Mouse (Mus musculus) ES-Bruce4 (cell line): ENCODE measurements around the gene Scpep1.
"Not testable (repeated sequence)": the region's sequence is repeated elsewhere in the genome, so short reads cannot be mapped to it uniquely, and the experiment has no call there.

Source experiments
- CTCF ChIP-seq: IDR thresholded peaks from one replicate; pipeline ENCODE4 v1.8.1; 2011; ENCODE audit warnings: low read depth, low read length
- EP300 ChIP-seq: IDR thresholded peaks from 2 replicates; pipeline ENCODE4 v1.6.1; 2011; ENCODE audit warnings: low read depth, low read length; ENCODE audit not compliant: insufficient read depth
- POLR2A ChIP-seq: IDR thresholded peaks from one replicate; pipeline ENCODE4 v1.8.1; 2011; ENCODE audit warnings: low read length; ENCODE audit not compliant: insufficient read depth

GRCm38 (mm10) chr11:88894279-88894678 is 61.0 kb downstream of the Scpep1 start:
- TF ChIP-seq POLR2A, CTCF, EP300: not testable (repeated sequence)
